Mouse (Mus musculus): ENCODE results near the gene Fdxacb1. TPM values are rescaled to one million over a fixed set of nuclear protein-coding genes. Genes with fewer than 3 reads are reported as not detected.

Gene Fdxacb1
- polyA plus RNA-seq, 1 experiment from 2014 or later, result 13.4 TPM

- no peaks in the 10 kb centered on the region for H3K9me3 ChIP-seq (ENCODE audit: control insufficient read depth, low read length)
- H3K4me1 ChIP-seq (replicated peaks; ENCODE audit: control insufficient read depth, insufficient read depth, low read length), result no peaks in the 10 kb centered on the region
- no peaks in the 10 kb centered on the region for H3K36me3 ChIP-seq (ENCODE audit: control insufficient read depth, insufficient read depth, low read length)
- H3K9ac ChIP-seq (ENCODE audit: low read depth, low read length), result no peak overlapping the region
- no peaks in the 10 kb centered on the region for H3K27me3 ChIP-seq (ENCODE audit: control insufficient read depth, insufficient read depth, low read length)
- ATAC-seq (ENCODE audit: low FRiP score) (no peak), DNase-seq (ENCODE audit: low spot score) (no peak)
- H3K4me2 ChIP-seq (replicated peaks; ENCODE audit: low read depth, low read length), result no peak overlapping the region
- WGBS, result 72% methylated on average over 7 of the region's 7 CpGs
- H3K4me3 ChIP-seq (ENCODE audit: low read depth, low read length), result no peak overlapping the region
- no peak overlapping the region for H3K27ac ChIP-seq (ENCODE audit: low read depth, low read length)
Observed at GRCm38 (mm10) chr9:50753947-50754346, 14.1 kb upstream of the Fdxacb1 start.

- ATAC-seq (ENCODE audit: low FRiP score), result no peak
- H3K9ac ChIP-seq (ENCODE audit: low read depth, low read length), result no peak overlapping the region
- H3K4me3 ChIP-seq (ENCODE audit: low read depth, low read length), result no peak overlapping the region
- 50% methylated on average over 5 of the region's 5 CpGs for WGBS
- H3K4me2 ChIP-seq (replicated peaks; ENCODE audit: low read depth, low read length), result no peak overlapping the region
- H3K36me3 ChIP-seq (ENCODE audit: control insufficient read depth, insufficient read depth, low read length), result no peaks in the 10 kb centered on the region
- no peaks in the 10 kb centered on the region for H3K27me3 ChIP-seq (ENCODE audit: control insufficient read depth, insufficient read depth, low read length)
- H3K4me1 ChIP-seq (replicated peaks; ENCODE audit: control insufficient read depth, insufficient read depth, low read length), result no peaks in the 10 kb centered on the region
- no peak for DNase-seq (ENCODE audit: low spot score)
- no peaks in the 10 kb centered on the region for H3K9me3 ChIP-seq (ENCODE audit: control insufficient read depth, low read length)
- no peak overlapping the region for H3K27ac ChIP-seq (ENCODE audit: low read depth, low read length)
Observed at GRCm38 (mm10) chr9:50756711-50757110, 11.3 kb upstream of the Fdxacb1 start.

- WGBS, result 74% methylated on average over 6 of the region's 6 CpGs
- ATAC-seq (ENCODE audit: low FRiP score), result no peak
Observed at GRCm38 (mm10) chr9:50761520-50762243, 6.4 kb upstream of the Fdxacb1 start.

GRCm38 (mm10) chr9:50763331-50763730 lies 4.7 kb upstream of the Fdxacb1 start:
- DNase-seq (ENCODE audit: low spot score) (peak; percentile 51), ATAC-seq (ENCODE audit: low FRiP score) (no peak)
- Histone ChIP-seq H3K4me1 (replicated peaks; ENCODE audit: control insufficient read depth, insufficient read depth, low read length) (peaks cover 2% of the 10 kb centered on the region; the same call in 1 of the 2 replicates), H3K9ac (ENCODE audit: low read depth, low read length) (no peak overlapping the region), H3K27ac (ENCODE audit: low read depth, low read length) (no peak overlapping the region), H3K27me3 (ENCODE audit: control insufficient read depth, insufficient read depth, low read length) (no peaks in the 10 kb centered on the region), H3K9me3 (ENCODE audit: control insufficient read depth, low read length) (no peaks in the 10 kb centered on the region), H3K4me3 (ENCODE audit: low read depth, low read length) (no peak overlapping the region), H3K36me3 (ENCODE audit: control insufficient read depth, insufficient read depth, low read length) (no peaks in the 10 kb centered on the region), H3K4me2 (replicated peaks; ENCODE audit: low read depth, low read length) (no peak overlapping the region)
- 71% methylated on average over 1 of the region's 1 CpGs for WGBS

More at GRCm38 (mm10) chr9:50761520-50762243, 6.4 kb upstream of the Fdxacb1 start:
- Histone ChIP-seq H3K9me3 (ENCODE audit: control insufficient read depth, low read length) (no peaks in the 10 kb centered on the region), H3K4me2 (replicated peaks; ENCODE audit: low read depth, low read length) (no peak overlapping the region), H3K4me3 (ENCODE audit: low read depth, low read length) (no peak overlapping the region), H3K27ac (ENCODE audit: low read depth, low read length) (no peak overlapping the region), H3K9ac (ENCODE audit: low read depth, low read length) (no peak overlapping the region), H3K4me1 (replicated peaks; ENCODE audit: control insufficient read depth, insufficient read depth, low read length) (no peaks in the 10 kb centered on the region), H3K27me3 (ENCODE audit: control insufficient read depth, insufficient read depth, low read length) (no peaks in the 10 kb centered on the region), H3K36me3 (ENCODE audit: control insufficient read depth, insufficient read depth, low read length) (no peaks in the 10 kb centered on the region)
- DNase-seq (ENCODE audit: low spot score), result no peak

GRCm38 (mm10) chr9:50767531-50768106 lies 417 bp upstream of the Fdxacb1 start:
- DNase-seq (ENCODE audit: low spot score) (no peak), ATAC-seq (ENCODE audit: low FRiP score) (peak; percentile 8; the same call in 1 of the 2 replicates)
- 6% methylated on average over 17 of the region's 17 CpGs for WGBS
- Histone ChIP-seq H3K27ac (ENCODE audit: low read depth, low read length) (0 out of 2 replicates have a peak overlapping the region, but pooled peaks have one; percentile 73), H3K36me3 (ENCODE audit: control insufficient read depth, insufficient read depth, low read length) (no peaks in the 10 kb centered on the region), H3K9ac (ENCODE audit: low read depth, low read length) (peak overlapping the region; percentile 59), H3K27me3 (ENCODE audit: control insufficient read depth, insufficient read depth, low read length) (no peaks in the 10 kb centered on the region), H3K4me3 (ENCODE audit: low read depth, low read length) (peak overlapping the region; percentile 55), H3K9me3 (ENCODE audit: control insufficient read depth, low read length) (no peaks in the 10 kb centered on the region), H3K4me2 (replicated peaks; ENCODE audit: low read depth, low read length) (peak overlapping the region; percentile 61), H3K4me1 (replicated peaks; ENCODE audit: control insufficient read depth, insufficient read depth, low read length) (peaks cover 2% of the 10 kb centered on the region; the same call in 1 of the 2 replicates)

GRCm38 (mm10) chr9:50770011-50770410 lies 2.0 kb downstream of the Fdxacb1 start:
- ATAC-seq (ENCODE audit: low FRiP score), result no peak
- Histone ChIP-seq H3K9ac (ENCODE audit: low read depth, low read length) (no peak overlapping the region), H3K36me3 (ENCODE audit: control insufficient read depth, insufficient read depth, low read length) (no peaks in the 10 kb centered on the region), H3K9me3 (ENCODE audit: control insufficient read depth, low read length) (no peaks in the 10 kb centered on the region), H3K27me3 (ENCODE audit: control insufficient read depth, insufficient read depth, low read length) (no peaks in the 10 kb centered on the region), H3K27ac (ENCODE audit: low read depth, low read length) (no peak overlapping the region), H3K4me1 (replicated peaks; ENCODE audit: control insufficient read depth, insufficient read depth, low read length) (peaks cover 4% of the 10 kb centered on the region; the same call in 1 of the 2 replicates), H3K4me3 (ENCODE audit: low read depth, low read length) (no peak overlapping the region), H3K4me2 (replicated peaks; ENCODE audit: low read depth, low read length) (no peak overlapping the region)
- 80% methylated on average over 2 of the region's 2 CpGs for WGBS
- DNase-seq (ENCODE audit: low spot score), result no peak

- H3K9ac ChIP-seq (ENCODE audit: low read depth, low read length), result no peak overlapping the region
Observed at GRCm38 (mm10) chr9:50774026-50774462, 6.0 kb downstream of the Fdxacb1 start.

GRCm38 (mm10) chr9:50774991-50775612 lies 7.1 kb downstream of the Fdxacb1 start, which contains the start of the genes Alg9 and 1110032A03Rik:
Alg9 (plus strand) TSS chr9:50775019.
1110032A03Rik (minus strand) TSS chr9:50775520.
- peak within 1 kb of the TSS; percentile 58 for H3K4me2 ChIP-seq (replicated peaks; ENCODE audit: low read depth, low read length)
- peak; percentile 88 for ATAC-seq (ENCODE audit: low FRiP score)

More at GRCm38 (mm10) chr9:50774026-50774462, 6.0 kb downstream of the Fdxacb1 start:
- Histone ChIP-seq H3K27me3 (ENCODE audit: control insufficient read depth, insufficient read depth, low read length) (no peaks in the 10 kb centered on the region), H3K27ac (ENCODE audit: low read depth, low read length) (no peak overlapping the region), H3K9me3 (ENCODE audit: control insufficient read depth, low read length) (no peaks in the 10 kb centered on the region), H3K4me1 (replicated peaks; ENCODE audit: control insufficient read depth, insufficient read depth, low read length) (0 out of 2 replicates have a peak, but pooled peaks cover 2% of the 10 kb centered on the region), H3K4me3 (ENCODE audit: low read depth, low read length) (no peak overlapping the region), H3K4me2 (replicated peaks; ENCODE audit: low read depth, low read length) (no peak overlapping the region; the same call in 1 of the 2 replicates), H3K36me3 (ENCODE audit: control insufficient read depth, insufficient read depth, low read length) (no peaks in the 10 kb centered on the region)
- DNase-seq (ENCODE audit: low spot score) (no peak), ATAC-seq (ENCODE audit: low FRiP score) (no peak)
- 92% methylated on average over 4 of the region's 4 CpGs for WGBS

More at GRCm38 (mm10) chr9:50774991-50775612, 7.1 kb downstream of the Fdxacb1 start, which contains the start of the genes Alg9 and 1110032A03Rik:
- Histone ChIP-seq H3K4me3 (ENCODE audit: low read depth, low read length) (peak within 1 kb of the TSS; percentile 70), H3K9me3 (ENCODE audit: control insufficient read depth, low read length) (no peaks in the 10 kb centered on the region), H3K27ac (ENCODE audit: low read depth, low read length) (peak within 1 kb of the TSS; percentile 43), H3K36me3 (ENCODE audit: control insufficient read depth, insufficient read depth, low read length) (no peaks in the 10 kb centered on the region), H3K4me1 (replicated peaks; ENCODE audit: control insufficient read depth, insufficient read depth, low read length) (0 out of 2 replicates have a peak, but pooled peaks cover 2% of the 10 kb centered on the region), H3K27me3 (ENCODE audit: control insufficient read depth, insufficient read depth, low read length) (no peaks in the 10 kb centered on the region), H3K9ac (ENCODE audit: low read depth, low read length) (peak within 1 kb of the TSS; percentile 71)
- WGBS, result under 1% methylated on average over 41 of the region's 51 CpGs
- peak; percentile 91 for DNase-seq (ENCODE audit: low spot score)
